25 mouse cellular contexts compared by ENCODE assay signal in the genomic region with DNA sequence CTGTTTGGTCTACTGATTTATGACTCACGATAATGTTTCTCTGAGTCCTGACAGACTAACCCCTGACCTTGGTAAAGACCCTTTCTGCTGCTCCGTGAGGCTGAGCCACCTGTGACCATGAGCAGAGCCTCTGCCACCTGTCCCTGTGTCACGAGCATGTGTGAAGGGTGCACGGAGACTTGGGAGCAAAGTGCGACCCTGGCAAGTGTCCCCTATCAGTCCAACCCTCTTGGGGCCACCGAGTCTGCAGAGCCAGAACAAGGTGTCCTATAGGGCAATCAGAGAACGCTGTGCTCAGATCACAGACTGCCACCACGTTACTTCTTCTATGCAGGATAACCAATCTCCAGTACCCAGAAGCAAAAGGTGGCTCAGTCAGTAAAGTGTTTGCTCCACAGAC.
"Had no signal": no experiment of that assay in that cellular context is flagged by ENCODE, and none has a peak within 500 bp of the region (broad histone marks: within the 10 kb centered on the region; RNA-seq: fewer than 3 reads in every experiment).

No protein-coding gene starts in this region.

- H3K9me3 ChIP-seq: heart, embryonic 10.5 days; heart, embryonic 13.5 days; heart, embryonic 15.5 days; hindbrain, embryonic 13.5 days; hindbrain, embryonic 15.5 days; kidney, embryonic 15.5 days; limb, embryonic 10.5 days; limb, embryonic 12.5 days; liver, embryonic 12.5 days had no signal

- H3K4me2 ChIP-seq: heart, embryonic 13.5 days; heart, embryonic 15.5 days; hindbrain, embryonic 13.5 days; hindbrain, embryonic 15.5 days; kidney, embryonic 15.5 days; limb, embryonic 12.5 days; liver, embryonic 12.5 days had no signal

- H3K4me3 ChIP-seq: heart, embryonic 10.5 days; heart, embryonic 13.5 days; heart, embryonic 15.5 days; hindbrain, embryonic 13.5 days; hindbrain, embryonic 15.5 days; kidney, embryonic 15.5 days; left cerebral cortex, adult 2 months; limb, embryonic 10.5 days; limb, embryonic 12.5 days; liver, embryonic 12.5 days had no signal

- H3K27ac ChIP-seq: heart, embryonic 10.5 days; heart, embryonic 13.5 days; heart, embryonic 15.5 days; hindbrain, embryonic 13.5 days; hindbrain, embryonic 15.5 days; hindbrain, postnatal 0 days; kidney, embryonic 15.5 days; kidney, postnatal 0 days; left cerebral cortex, adult 2 months; limb, embryonic 10.5 days; limb, embryonic 12.5 days; liver, embryonic 12.5 days; liver, embryonic 14.5 days had no signal

- H3K4me1 ChIP-seq: heart, embryonic 15.5 days; hindbrain, embryonic 15.5 days; kidney, embryonic 15.5 days; limb, embryonic 12.5 days; liver, embryonic 12.5 days had no signal

- ATAC-seq: hindbrain, postnatal 0 days; liver, embryonic 12.5 days had no signal

- H3K9ac ChIP-seq: heart, embryonic 13.5 days; heart, embryonic 15.5 days; hindbrain, embryonic 13.5 days; hindbrain, embryonic 15.5 days; kidney, embryonic 15.5 days; limb, embryonic 12.5 days; liver, embryonic 12.5 days; liver, embryonic 14.5 days had no signal

- DNase-seq: gastrocnemius, postnatal 14 days; heart, adult 18-20 months; heart, postnatal 14 days; heart, postnatal 36 days; kidney, adult 11 months; kidney, adult 2 months; kidney, adult 9 months; kidney, postnatal 14 days; kidney, postnatal 36 days; layer of hippocampus, adult 9-11 months; layer of hippocampus, postnatal 36 days; liver had no signal

- H3K27me3 ChIP-seq: heart, embryonic 15.5 days; hindbrain, embryonic 13.5 days; hindbrain, embryonic 15.5 days had no signal

- H3K36me3 ChIP-seq: heart, embryonic 10.5 days; heart, embryonic 13.5 days; heart, embryonic 15.5 days; hindbrain, embryonic 13.5 days; hindbrain, embryonic 15.5 days; kidney, embryonic 15.5 days; limb, embryonic 10.5 days; limb, embryonic 12.5 days; liver, embryonic 12.5 days had no signal
